Mouse (Mus musculus): Measurements from ENCODE around the gene Arap1. TPM values are rescaled to one million over a fixed set of nuclear protein-coding genes. Genes with fewer than 3 reads are reported as not detected.

Gene Arap1
- 24.7 TPM for polyA plus RNA-seq (2012; fragmentation: generic; extraction: Trizol)

GRCm38 (mm10) chr7:101347767-101348270, at the start of gene Arap1:
Gene Arap1 (plus strand): TSS chr7:101348067.
- Histone ChIP-seq H3K36me3 (ENCODE audit: control insufficient read depth, insufficient read depth) (no peaks in the 10 kb centered on the region), H3K79me2 (ENCODE audit: control insufficient read depth, insufficient read depth) (no peaks in the 10 kb centered on the region), H3K27me3 (ENCODE audit: control insufficient read depth, insufficient read depth, insufficient read length) (no peaks in the 10 kb centered on the region), H3K4me3 (peak within 1 kb of the TSS; percentile 57), H3ac (ENCODE audit: control insufficient read depth, insufficient read length) (peak within 1 kb of the TSS; percentile 59), H3K4me2 (ENCODE audit: low read depth) (peak within 1 kb of the TSS; percentile 90)
- TF ChIP-seq TCF3 (IDR thresholded peaks at IDR 0.05; ENCODE audit: insufficient read length, low read depth) (no peak), MYOD1 (IDR thresholded peaks at IDR 0.05; ENCODE audit: control insufficient read depth in 1 of 3, insufficient read length in 2 of 3, low read depth in 2 of 3) (no peak), POLR2A (IDR thresholded peaks at IDR 0.05; ENCODE audit: insufficient read length, low read depth) (peak; percentile 78), POLR2AphosphoS2 (IDR thresholded peaks at IDR 0.05; ENCODE audit: insufficient read length, low read depth) (peak; percentile 70), USF1 (IDR thresholded peaks at IDR 0.05; ENCODE audit: low read depth) (peak; percentile 79), MYOG (IDR thresholded peaks at IDR 0.05; ENCODE audit: control insufficient read depth in 1 of 3, insufficient read depth in 1 of 3, insufficient read length in 2 of 3, low read depth in 2 of 3) (peak in 1 of 3 experiments; percentile 11)

GRCm38 (mm10) chr7:101298375-101298774, 49.5 kb upstream of the Arap1 start:
- TF ChIP-seq POLR2A (IDR thresholded peaks at IDR 0.05; ENCODE audit: insufficient read length, low read depth) (no peak), E2F4 (IDR thresholded peaks at IDR 0.05; ENCODE audit: insufficient read depth) (no peak), TCF12 (IDR thresholded peaks at IDR 0.05; ENCODE audit: insufficient read depth, poor library complexity, severe bottlenecking) (no peak), CEBPB (IDR thresholded peaks at IDR 0.05; ENCODE audit: insufficient read depth, poor library complexity, severe bottlenecking) (no peak), POLR2AphosphoS2 (IDR thresholded peaks at IDR 0.05; ENCODE audit: insufficient read length, low read depth) (no peak), TCF3 (IDR thresholded peaks at IDR 0.05; ENCODE audit: insufficient read length, low read depth) (no peak), USF1 (IDR thresholded peaks at IDR 0.05; ENCODE audit: low read depth) (no peak), MYOG (IDR thresholded peaks at IDR 0.05; ENCODE audit: control insufficient read depth in 1 of 3, insufficient read depth in 1 of 3, insufficient read length in 2 of 3, low read depth in 2 of 3) (no peak), SRF (IDR thresholded peaks at IDR 0.05; ENCODE audit: control insufficient read depth, insufficient read length, low read depth) (no peak), MAX (IDR thresholded peaks at IDR 0.05; ENCODE audit: low read depth) (no peak), REST (IDR thresholded peaks at IDR 0.05; ENCODE audit: insufficient read depth, insufficient read length) (no peak), MYOD1 (IDR thresholded peaks at IDR 0.05; ENCODE audit: control insufficient read depth in 1 of 3, insufficient read length in 2 of 3, low read depth in 2 of 3) (no peak)
- H3ac ChIP-seq (ENCODE audit: control insufficient read depth, insufficient read length), result no peak overlapping the region
- peaks cover 9% of the 10 kb centered on the region for H3K79me2 ChIP-seq (ENCODE audit: control insufficient read depth, insufficient read depth)
- peaks cover 9% of the 10 kb centered on the region for H3K36me3 ChIP-seq (ENCODE audit: control insufficient read depth, insufficient read depth)
- H3K27me3 ChIP-seq (ENCODE audit: control insufficient read depth, insufficient read depth, insufficient read length), result no peaks in the 10 kb centered on the region
- H3K4me2 ChIP-seq (ENCODE audit: low read depth), result no peak overlapping the region
- H3K4me3 ChIP-seq, result no peak overlapping the region

GRCm38 (mm10) chr7:101301361-101301880, 46.4 kb upstream of the Arap1 start:
- H3K4me3 ChIP-seq, result peak overlapping the region; percentile 81
- H3K36me3 ChIP-seq (ENCODE audit: control insufficient read depth, insufficient read depth), result no peaks in the 10 kb centered on the region
- no peaks in the 10 kb centered on the region for H3K27me3 ChIP-seq (ENCODE audit: control insufficient read depth, insufficient read depth, insufficient read length)
- peaks cover 9% of the 10 kb centered on the region for H3K79me2 ChIP-seq (ENCODE audit: control insufficient read depth, insufficient read depth)
- TF ChIP-seq USF1 (IDR thresholded peaks at IDR 0.05; ENCODE audit: low read depth) (no peak), POLR2AphosphoS2 (IDR thresholded peaks at IDR 0.05; ENCODE audit: insufficient read length, low read depth) (no peak), E2F4 (IDR thresholded peaks at IDR 0.05; ENCODE audit: insufficient read depth) (no peak), MYOG (IDR thresholded peaks at IDR 0.05; ENCODE audit: control insufficient read depth in 1 of 3, insufficient read depth in 1 of 3, insufficient read length in 2 of 3, low read depth in 2 of 3) (no peak)
- peak overlapping the region; percentile 94 for H3K4me2 ChIP-seq (ENCODE audit: low read depth)
- H3ac ChIP-seq (ENCODE audit: control insufficient read depth, insufficient read length), result peak overlapping the region; percentile 65

- Histone ChIP-seq H3K4me2 (ENCODE audit: low read depth) (peak within 1 kb of the TSS; percentile 94), H3K79me2 (ENCODE audit: control insufficient read depth, insufficient read depth) (peaks cover 9% of the 10 kb centered on the region), H3K27me3 (ENCODE audit: control insufficient read depth, insufficient read depth, insufficient read length) (no peaks in the 10 kb centered on the region), H3K36me3 (ENCODE audit: control insufficient read depth, insufficient read depth) (no peaks in the 10 kb centered on the region), H3ac (ENCODE audit: control insufficient read depth, insufficient read length) (peak within 1 kb of the TSS; percentile 65), H3K4me3 (peak within 1 kb of the TSS; percentile 81)
- TF ChIP-seq TCF3 (IDR thresholded peaks at IDR 0.05; ENCODE audit: insufficient read length, low read depth) (no peak), USF1 (IDR thresholded peaks at IDR 0.05; ENCODE audit: low read depth) (no peak), POLR2A (IDR thresholded peaks at IDR 0.05; ENCODE audit: insufficient read length, low read depth) (peak; percentile 96), POLR2AphosphoS2 (IDR thresholded peaks at IDR 0.05; ENCODE audit: insufficient read length, low read depth) (peak; percentile 85), SRF (IDR thresholded peaks at IDR 0.05; ENCODE audit: control insufficient read depth, insufficient read length, low read depth) (no peak), MYOD1 (IDR thresholded peaks at IDR 0.05; ENCODE audit: control insufficient read depth in 1 of 3, insufficient read length in 2 of 3, low read depth in 2 of 3) (peak in 2 of 3 experiments; percentile 22 to 56), E2F4 (IDR thresholded peaks at IDR 0.05; ENCODE audit: insufficient read depth) (no peak), REST (IDR thresholded peaks at IDR 0.05; ENCODE audit: insufficient read depth, insufficient read length) (no peak), MYOG (IDR thresholded peaks at IDR 0.05; ENCODE audit: control insufficient read depth in 1 of 3, insufficient read depth in 1 of 3, insufficient read length in 2 of 3, low read depth in 2 of 3) (peak in 2 of 3 experiments; percentile 32 to 59), MAX (IDR thresholded peaks at IDR 0.05; ENCODE audit: low read depth) (no peak), CEBPB (IDR thresholded peaks at IDR 0.05; ENCODE audit: insufficient read depth, poor library complexity, severe bottlenecking) (no peak), TCF12 (IDR thresholded peaks at IDR 0.05; ENCODE audit: insufficient read depth, poor library complexity, severe bottlenecking) (no peak)
These were observed 45.9 kb upstream of the Arap1 start, which contains the start of gene Atg16l2 for GRCm38 (mm10) chr7:101301881-101302456. Gene Atg16l2 (minus strand): TSS chr7:101302251.
